ENCODE assay signal across 19 mouse cellular contexts in the genomic region with DNA sequence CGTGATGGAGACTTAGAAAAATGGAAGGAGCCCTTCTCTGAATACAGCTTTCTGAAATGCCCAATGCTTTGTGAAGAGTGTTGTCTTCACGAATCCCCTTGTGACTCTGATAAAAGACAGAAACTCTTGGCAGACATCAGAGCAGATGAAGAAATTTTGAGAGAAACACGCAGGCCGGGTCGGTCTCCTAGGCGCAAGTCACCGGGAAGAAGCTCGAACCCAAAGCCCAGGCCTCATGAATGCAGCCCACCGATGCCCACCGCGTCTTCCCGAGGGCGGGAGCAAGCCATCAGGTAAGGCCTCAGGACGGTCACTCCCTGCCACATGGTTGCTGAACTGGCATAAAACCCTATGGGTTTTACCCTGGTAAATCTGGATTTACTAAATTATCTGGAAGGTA.
"Had no signal": no experiment of that assay in that cellular context is flagged by ENCODE, and none has a peak within 500 bp of the region (broad histone marks: within the 10 kb centered on the region; RNA-seq: fewer than 3 reads in every experiment).

No protein-coding gene starts in this region.

- H3K9me3 ChIP-seq: kidney, embryonic 15.5 days; limb, embryonic 12.5 days; limb, embryonic 15.5 days; midbrain, embryonic 12.5 days; midbrain, embryonic 15.5 days; neural tube, embryonic 15.5 days had no signal

- H3K4me3 ChIP-seq: kidney, embryonic 15.5 days; limb, embryonic 12.5 days; limb, embryonic 15.5 days; megakaryocyte, embryonic 14.5 days; midbrain, embryonic 12.5 days; midbrain, embryonic 15.5 days; neural tube, embryonic 12.5 days; neural tube, embryonic 15.5 days had no signal

- H3K36me3 ChIP-seq: kidney, embryonic 15.5 days; limb, embryonic 12.5 days; limb, embryonic 15.5 days; midbrain, embryonic 12.5 days; midbrain, embryonic 15.5 days; neural tube, embryonic 12.5 days; neural tube, embryonic 15.5 days had no signal

- DNase-seq: kidney, adult 18-20 months; left cerebral cortex, postnatal 4 days; liver, postnatal 0 days; lung, embryonic 14.5 days; right cerebral cortex, adult 18-20 months; right cerebral cortex, postnatal 14 days; right cerebral cortex, postnatal 4 days; thymus, adult 18-20 months; thymus, postnatal 36 days had no signal

- H3K27ac ChIP-seq: kidney, embryonic 15.5 days; limb, embryonic 12.5 days; limb, embryonic 15.5 days; liver, embryonic 14.5 days; midbrain, embryonic 12.5 days; midbrain, embryonic 15.5 days; neural tube, embryonic 12.5 days; neural tube, embryonic 15.5 days; stomach, postnatal 0 days had no signal

- H3K27me3 ChIP-seq: kidney, embryonic 15.5 days; limb, embryonic 12.5 days; limb, embryonic 15.5 days; megakaryocyte, embryonic 14.5 days; midbrain, embryonic 12.5 days; midbrain, embryonic 15.5 days; neural tube, embryonic 12.5 days; neural tube, embryonic 15.5 days had no signal

- H3K4me1 ChIP-seq: limb, embryonic 12.5 days; limb, embryonic 15.5 days; megakaryocyte, embryonic 14.5 days; midbrain, embryonic 12.5 days; midbrain, embryonic 15.5 days; neural tube, embryonic 12.5 days; neural tube, embryonic 15.5 days had no signal
